Mouse (Mus musculus): ENCODE results near the gene Syde2. TPM values are rescaled to one million over a fixed set of nuclear protein-coding genes. Genes with fewer than 3 reads are reported as not detected.
A peak's percentile ranks its signal among the peaks of the same experiment; 100 is the strongest.

Syde2 gene
- polyA plus RNA-seq (2014; fragmentation: Nextera tagmentation; extraction: Ambion mirVana): 3.9 TPM in 2 replicates

- peak within 1 kb of the TSS; percentile 72 for H3K4me3 ChIP-seq (ENCODE audit: low read depth, low read length)
- ATAC-seq (replicated peaks; ENCODE audit: low FRiP score, low TSS enrichment, low read depth) (peak; percentile 88), DNase-seq (ENCODE audit: low spot score) (peak; percentile 89)
- no peaks in the 10 kb centered on the region; the same call in 1 of the 2 replicates for H3K27me3 ChIP-seq (replicated peaks; ENCODE audit: control insufficient read depth, insufficient read depth, low read length)
- H3K9ac ChIP-seq (ENCODE audit: low read length): peak within 1 kb of the TSS; percentile 77
- no peaks in the 10 kb centered on the region for H3K36me3 ChIP-seq (ENCODE audit: control insufficient read depth, insufficient read depth, low read length)
- WGBS: under 1% methylated on average over 65 of the region's 65 CpGs
- H3K4me1 ChIP-seq (replicated peaks; ENCODE audit: control insufficient read depth, insufficient read depth, low read length): peaks cover 11% of the 10 kb centered on the region; the same call in 1 of the 2 replicates
- peak within 1 kb of the TSS; percentile 61 for H3K4me2 ChIP-seq (ENCODE audit: low read length)
- peak within 1 kb of the TSS; percentile 94 for H3K27ac ChIP-seq (ENCODE audit: low read depth)
- H3K9me3 ChIP-seq (ENCODE audit: control insufficient read depth, low read length): no peaks in the 10 kb centered on the region
Measured at GRCm38 (mm10) chr3:145987268-145987969, at the start of gene Syde2. TSS of gene Syde2 (plus strand) at chr3:145987870.

GRCm38 (mm10) chr3:145938405-145939349 lies 49.0 kb upstream of the Syde2 start:
- ATAC-seq (replicated peaks; ENCODE audit: low FRiP score, low TSS enrichment, low read depth): peak; percentile 24
- H3K4me3 ChIP-seq (ENCODE audit: low read depth, low read length): peak overlapping the region; percentile 93
- H3K4me1 ChIP-seq (replicated peaks; ENCODE audit: control insufficient read depth, insufficient read depth, low read length): peaks cover 16% of the 10 kb centered on the region
- peak overlapping the region; percentile 79 for H3K4me2 ChIP-seq (ENCODE audit: low read length)
- H3K9ac ChIP-seq (ENCODE audit: low read length): peak overlapping the region; percentile 89
- no peaks in the 10 kb centered on the region for H3K27me3 ChIP-seq (replicated peaks; ENCODE audit: control insufficient read depth, insufficient read depth, low read length)
- WGBS: 21% methylated on average over 41 of the region's 50 CpGs
- peaks cover 45% of the 10 kb centered on the region for H3K36me3 ChIP-seq (ENCODE audit: control insufficient read depth, insufficient read depth, low read length)
- DNase-seq (ENCODE audit: low spot score): peak; percentile 66
- H3K9me3 ChIP-seq (ENCODE audit: control insufficient read depth, low read length): no peaks in the 10 kb centered on the region
- H3K27ac ChIP-seq (ENCODE audit: low read depth): peak overlapping the region; percentile 62; the same call in 1 of the 2 replicates

- Histone ChIP-seq H3K27me3 (replicated peaks; ENCODE audit: control insufficient read depth, insufficient read depth, low read length) (no peaks in the 10 kb centered on the region), H3K9me3 (ENCODE audit: control insufficient read depth, low read length) (no peaks in the 10 kb centered on the region), H3K36me3 (ENCODE audit: control insufficient read depth, insufficient read depth, low read length) (peaks cover 48% of the 10 kb centered on the region), H3K27ac (ENCODE audit: low read depth) (no peak overlapping the region), H3K4me3 (ENCODE audit: low read depth, low read length) (no peak overlapping the region), H3K9ac (ENCODE audit: low read length) (no peak overlapping the region), H3K4me2 (ENCODE audit: low read length) (peak overlapping the region; percentile 79), H3K4me1 (replicated peaks; ENCODE audit: control insufficient read depth, insufficient read depth, low read length) (peaks cover 16% of the 10 kb centered on the region)
- WGBS: 85% methylated on average over 12 of the region's 12 CpGs
- DNase-seq (ENCODE audit: low spot score) (no peak), ATAC-seq (replicated peaks; ENCODE audit: low FRiP score, low TSS enrichment, low read depth) (no peak)
Measured at GRCm38 (mm10) chr3:145939402-145939801, 48.3 kb upstream of the Syde2 start.

GRCm38 (mm10) chr3:145939971-145940370 lies 47.7 kb upstream of the Syde2 start:
- H3K36me3 ChIP-seq (ENCODE audit: control insufficient read depth, insufficient read depth, low read length): peaks cover 50% of the 10 kb centered on the region
- DNase-seq (ENCODE audit: low spot score): no peak
- no peak overlapping the region for H3K27ac ChIP-seq (ENCODE audit: low read depth)
- H3K4me1 ChIP-seq (replicated peaks; ENCODE audit: control insufficient read depth, insufficient read depth, low read length): peaks cover 16% of the 10 kb centered on the region
- no peak overlapping the region for H3K4me2 ChIP-seq (ENCODE audit: low read length)
- H3K4me3 ChIP-seq (ENCODE audit: low read depth, low read length): no peak overlapping the region
- no peaks in the 10 kb centered on the region for H3K9me3 ChIP-seq (ENCODE audit: control insufficient read depth, low read length)
- WGBS: 81% methylated on average over 4 of the region's 4 CpGs
- no peak for ATAC-seq (replicated peaks; ENCODE audit: low FRiP score, low TSS enrichment, low read depth)
- H3K9ac ChIP-seq (ENCODE audit: low read length): no peak overlapping the region
- no peaks in the 10 kb centered on the region for H3K27me3 ChIP-seq (replicated peaks; ENCODE audit: control insufficient read depth, insufficient read depth, low read length)

- peak; percentile 86 for DNase-seq (ENCODE audit: low spot score)
- Histone ChIP-seq H3K4me2 (ENCODE audit: low read length) (no peak overlapping the region), H3K36me3 (ENCODE audit: control insufficient read depth, insufficient read depth, low read length) (peaks cover 55% of the 10 kb centered on the region), H3K9me3 (ENCODE audit: control insufficient read depth, low read length) (no peaks in the 10 kb centered on the region), H3K27ac (ENCODE audit: low read depth) (no peak overlapping the region), H3K27me3 (replicated peaks; ENCODE audit: control insufficient read depth, insufficient read depth, low read length) (no peaks in the 10 kb centered on the region), H3K4me3 (ENCODE audit: low read depth, low read length) (no peak overlapping the region), H3K4me1 (replicated peaks; ENCODE audit: control insufficient read depth, insufficient read depth, low read length) (peaks cover 16% of the 10 kb centered on the region), H3K9ac (ENCODE audit: low read length) (no peak overlapping the region)
- ATAC-seq (replicated peaks; ENCODE audit: low FRiP score, low TSS enrichment, low read depth): no peak
- 14% methylated on average over 3 of the region's 3 CpGs for WGBS
Measured at GRCm38 (mm10) chr3:145941971-145942370, 45.7 kb upstream of the Syde2 start.

- 88% methylated on average over 7 of the region's 7 CpGs for WGBS
- H3K36me3 ChIP-seq (ENCODE audit: control insufficient read depth, insufficient read depth, low read length): peaks cover 50% of the 10 kb centered on the region
- no peak overlapping the region for H3K27ac ChIP-seq (ENCODE audit: low read depth)
- DNase-seq (ENCODE audit: low spot score) (no peak), ATAC-seq (replicated peaks; ENCODE audit: low FRiP score, low TSS enrichment, low read depth) (no peak)
- H3K27me3 ChIP-seq (replicated peaks; ENCODE audit: control insufficient read depth, insufficient read depth, low read length): no peaks in the 10 kb centered on the region
- no peak overlapping the region for H3K4me3 ChIP-seq (ENCODE audit: low read depth, low read length)
- peaks cover 6% of the 10 kb centered on the region for H3K4me1 ChIP-seq (replicated peaks; ENCODE audit: control insufficient read depth, insufficient read depth, low read length)
- H3K9me3 ChIP-seq (ENCODE audit: control insufficient read depth, low read length): no peaks in the 10 kb centered on the region
- no peak overlapping the region for H3K9ac ChIP-seq (ENCODE audit: low read length)
- H3K4me2 ChIP-seq (ENCODE audit: low read length): no peak overlapping the region
Measured at GRCm38 (mm10) chr3:145944348-145944747, 43.3 kb upstream of the Syde2 start.

GRCm38 (mm10) chr3:145945904-145946303 lies 41.8 kb upstream of the Syde2 start:
- Histone ChIP-seq H3K4me2 (ENCODE audit: low read length) (no peak overlapping the region), H3K9ac (ENCODE audit: low read length) (no peak overlapping the region)
- 85% methylated on average over 3 of the region's 3 CpGs for WGBS

GRCm38 (mm10) chr3:145946654-145947053 lies 41.0 kb upstream of the Syde2 start:
- Histone ChIP-seq H3K4me3 (ENCODE audit: low read depth, low read length) (no peak overlapping the region), H3K9me3 (ENCODE audit: control insufficient read depth, low read length) (no peaks in the 10 kb centered on the region)
- WGBS: 57% methylated on average over 2 of the region's 2 CpGs

More at GRCm38 (mm10) chr3:145945904-145946303, 41.8 kb upstream of the Syde2 start:
- Histone ChIP-seq H3K9me3 (ENCODE audit: control insufficient read depth, low read length) (no peaks in the 10 kb centered on the region), H3K4me3 (ENCODE audit: low read depth, low read length) (no peak overlapping the region), H3K4me1 (replicated peaks; ENCODE audit: control insufficient read depth, insufficient read depth, low read length) (no peaks in the 10 kb centered on the region), H3K27ac (ENCODE audit: low read depth) (no peak overlapping the region), H3K27me3 (replicated peaks; ENCODE audit: control insufficient read depth, insufficient read depth, low read length) (no peaks in the 10 kb centered on the region), H3K36me3 (ENCODE audit: control insufficient read depth, insufficient read depth, low read length) (peaks cover 39% of the 10 kb centered on the region)
- ATAC-seq (replicated peaks; ENCODE audit: low FRiP score, low TSS enrichment, low read depth) (no peak), DNase-seq (ENCODE audit: low spot score) (no peak)

More at GRCm38 (mm10) chr3:145946654-145947053, 41.0 kb upstream of the Syde2 start:
- Histone ChIP-seq H3K27me3 (replicated peaks; ENCODE audit: control insufficient read depth, insufficient read depth, low read length) (no peaks in the 10 kb centered on the region), H3K9ac (ENCODE audit: low read length) (no peak overlapping the region), H3K27ac (ENCODE audit: low read depth) (no peak overlapping the region), H3K4me2 (ENCODE audit: low read length) (no peak overlapping the region), H3K36me3 (ENCODE audit: control insufficient read depth, insufficient read depth, low read length) (peaks cover 34% of the 10 kb centered on the region), H3K4me1 (replicated peaks; ENCODE audit: control insufficient read depth, insufficient read depth, low read length) (no peaks in the 10 kb centered on the region)
- DNase-seq (ENCODE audit: low spot score): no peak
- no peak for ATAC-seq (replicated peaks; ENCODE audit: low FRiP score, low TSS enrichment, low read depth)

Measured in intestine, embryonic 14.5 days (tissue).